Mouse (Mus musculus) testis, adult 2 months (tissue): ENCODE measurements around the gene Efna2.

Experiments used
- CTCF ChIP-seq: fragments of 200-500 bp; IDR thresholded peaks from 2 replicates; pipeline ENCODE4 v1.5.1; 2012; ENCODE audit warnings: low read depth, mild to moderate bottlenecking, inconsistent platforms, low read length, moderate library complexity; ENCODE audit not compliant: control insufficient read depth, insufficient read depth, insufficient replicate concordance
- POLR2A ChIP-seq: fragments of 200-500 bp; IDR thresholded peaks from 2 replicates; pipeline ENCODE4 v1.6.1; 2012; ENCODE audit warnings: low read depth, mild to moderate bottlenecking, inconsistent platforms, low read length, moderate library complexity; ENCODE audit not compliant: control insufficient read depth

DNA sequence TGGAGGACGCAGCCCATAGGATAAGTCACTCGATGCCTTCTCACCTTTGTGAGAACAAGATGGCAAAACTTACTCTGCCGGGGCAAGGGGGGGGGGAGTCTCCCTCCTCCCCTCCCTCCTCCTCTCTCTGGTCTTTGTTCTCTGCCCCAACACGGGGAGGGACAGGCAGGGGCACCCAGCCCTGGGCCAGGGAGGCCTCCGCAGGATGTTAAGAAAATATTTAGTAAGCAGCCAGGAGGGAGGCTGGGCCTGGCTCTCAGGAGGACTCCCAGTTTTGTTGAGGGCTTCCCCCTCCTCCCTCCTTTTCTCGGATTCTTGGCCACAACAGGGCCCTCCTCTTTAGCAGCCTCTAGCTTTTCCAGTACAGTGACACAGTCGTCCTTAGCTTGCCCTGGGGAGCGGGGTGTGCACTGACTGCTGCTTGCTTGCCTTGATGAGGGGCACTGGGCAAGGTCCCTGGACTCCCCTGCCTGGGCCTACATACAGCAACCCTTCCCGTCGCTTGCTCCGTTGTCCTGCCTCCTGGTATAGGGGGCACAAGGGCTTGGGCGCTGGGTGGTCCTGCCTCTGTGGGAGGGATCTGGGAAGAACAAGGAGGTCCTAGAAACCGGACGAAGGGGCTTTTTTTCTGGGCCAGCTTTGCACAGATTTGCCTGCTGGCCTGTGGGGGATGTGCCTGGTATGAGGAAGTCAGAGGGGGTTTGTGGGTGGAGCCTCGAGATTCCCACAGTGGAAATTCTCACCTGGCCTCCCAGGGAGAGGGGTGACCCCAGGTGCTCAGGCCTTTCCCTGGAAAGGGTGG, 27.0 kb upstream of the Efna2 start:
- no peak for TF ChIP-seq CTCF
- no peak for TF ChIP-seq POLR2A
